Mouse (Mus musculus) stomach, embryonic 15.5 days (tissue): Measurements from ENCODE around the gene Btnl4. TPM values are rescaled to one million over a fixed set of nuclear protein-coding genes. Genes with fewer than 3 reads are reported as not detected.
"Not testable (repeated sequence)": the region's sequence is repeated elsewhere in the genome, so short reads cannot be mapped to it uniquely, and the experiment has no call there.

Experiments
- ATAC-seq: fragments of 200-750 bp; cut with Nextera tagmentation; 2 replicates; pipeline ENCODE4 v1.8.0; 2017; ENCODE audit warnings: low read depth, moderate number of reproducible peaks, moderate TSS enrichment; ENCODE audit not compliant: insufficient read depth, low FRiP score
- H3K27ac ChIP-seq: fragments of 300-500 bp; sonication (generic); 2 replicates; pipeline ENCODE4 v1.5.1; 2015; ENCODE audit warnings: mild to moderate bottlenecking, inconsistent platforms
- H3K27me3 ChIP-seq: fragments of 300-500 bp; sonication (generic); replicated peaks from 2 replicates; pipeline ENCODE4 v1.6.1; 2015; ENCODE audit warnings: inconsistent platforms
- H3K36me3 ChIP-seq: fragments of 300-500 bp; sonication (generic); 2 replicates; pipeline ENCODE4 v1.6.1; 2015; ENCODE audit warnings: inconsistent platforms
- H3K4me1 ChIP-seq: fragments of 300-500 bp; sonication (generic); 2 replicates; pipeline ENCODE4 v1.6.1; 2015; ENCODE audit warnings: inconsistent platforms
- H3K4me2 ChIP-seq: fragments of 300-500 bp; sonication (generic); 2 replicates; pipeline ENCODE4 v1.6.1; 2015; ENCODE audit warnings: mild to moderate bottlenecking, inconsistent platforms
- H3K4me3 ChIP-seq: fragments of 300-500 bp; sonication (generic); replicated peaks from 2 replicates; pipeline ENCODE4 v1.5.1; 2015; ENCODE audit warnings: inconsistent platforms
- H3K9ac ChIP-seq: fragments of 300-500 bp; sonication (generic); 2 replicates; pipeline ENCODE4 v1.6.1; 2015; ENCODE audit warnings: inconsistent platforms
- H3K9me3 ChIP-seq: fragments of 300-500 bp; sonication (generic); 2 replicates; pipeline ENCODE4 v1.6.1; 2016; ENCODE audit warnings: inconsistent platforms
- WGBS: fragments of 180-500 bp; shearing (Covaris S2); methylation state at CpG from one replicate; pipeline ENCODE4 v1.1.7; 2015; 5-methylcytosine and 5-hydroxymethylcytosine counted together
- polyA plus RNA-seq: library from polyadenylated mRNA; unstranded; fragments of >200 nt; fragmentation: Nextera tagmentation; extraction: Ambion mirVana; gene quantifications from 2 replicates; pipeline ENCODE4 v1.2.1, GENCODE M21; 2015

Gene Btnl4
- polyA plus RNA-seq, 1 experiment from 2014 or later, result 2.6 TPM

DNA sequence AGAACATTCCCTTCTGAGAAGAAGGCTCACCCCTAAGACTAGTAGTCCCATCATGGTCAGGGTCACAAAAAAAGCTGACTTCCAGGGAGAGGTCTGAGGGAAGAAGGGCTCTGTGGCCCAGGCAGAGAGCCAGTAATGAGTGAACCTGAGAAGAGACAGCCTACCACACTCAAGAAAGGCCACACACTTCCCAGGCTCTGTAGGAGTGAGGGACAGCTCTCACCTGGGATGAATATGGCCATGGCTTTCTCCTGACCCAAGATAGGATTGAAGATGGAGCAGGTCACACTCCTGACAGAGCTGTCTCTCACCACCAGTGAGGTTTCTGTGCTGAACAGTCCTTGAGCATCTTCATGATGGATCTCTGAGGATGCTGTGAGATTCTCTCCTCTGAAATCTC lies 15.7 kb upstream of the Btnl4 start:
- Histone ChIP-seq H3K4me2 (no peak overlapping the region), H3K27ac (no peak overlapping the region), H3K36me3 (no peaks in the 10 kb centered on the region), H3K9me3 (no peaks in the 10 kb centered on the region), H3K27me3 (no peaks in the 10 kb centered on the region), H3K9ac (no peak overlapping the region), H3K4me3 (no peak overlapping the region), H3K4me1 (no peaks in the 10 kb centered on the region)
- ATAC-seq, result no peak

- no peaks in the 10 kb centered on the region for H3K36me3 ChIP-seq
- peak; percentile 63 for ATAC-seq
- no peak overlapping the region for H3K9ac ChIP-seq
- H3K27me3 ChIP-seq, result no peaks in the 10 kb centered on the region
- H3K4me2 ChIP-seq, result no peak overlapping the region
- no peak overlapping the region for H3K27ac ChIP-seq
- WGBS, result 70% methylated on average over 1 of the region's 2 CpGs
- no peak overlapping the region for H3K4me3 ChIP-seq
- no peaks in the 10 kb centered on the region for H3K4me1 ChIP-seq
- no peaks in the 10 kb centered on the region for H3K9me3 ChIP-seq
Measured at GRCm38 (mm10) chr17:34476427-34476826, 691 bp downstream of the Btnl4 start.

GRCm38 (mm10) chr17:34475060-34475459 lies 2.1 kb downstream of the Btnl4 start:
- H3K9me3 ChIP-seq, result no peaks in the 10 kb centered on the region
- no peak overlapping the region for H3K4me2 ChIP-seq
- ATAC-seq, result no peak
- no peak overlapping the region for H3K9ac ChIP-seq
- H3K27ac ChIP-seq, result no peak overlapping the region
- 72% methylated on average over 3 of the region's 3 CpGs for WGBS
- H3K4me1 ChIP-seq, result no peaks in the 10 kb centered on the region
- no peak overlapping the region for H3K4me3 ChIP-seq
- H3K27me3 ChIP-seq, result no peaks in the 10 kb centered on the region
- H3K36me3 ChIP-seq, result no peaks in the 10 kb centered on the region

- no peaks in the 10 kb centered on the region for H3K4me1 ChIP-seq
- H3K4me2 ChIP-seq, result no peak overlapping the region
- H3K9me3 ChIP-seq, result no peaks in the 10 kb centered on the region
- ATAC-seq, result no peak
- WGBS, result 79% methylated on average over 2 of the region's 2 CpGs
- no peak overlapping the region for H3K4me3 ChIP-seq
- no peaks in the 10 kb centered on the region for H3K36me3 ChIP-seq
- H3K27ac ChIP-seq, result no peak overlapping the region
- H3K9ac ChIP-seq, result no peak overlapping the region
- H3K27me3 ChIP-seq, result no peaks in the 10 kb centered on the region
Measured at GRCm38 (mm10) chr17:34470491-34470890, 6.6 kb downstream of the Btnl4 start.

DNA sequence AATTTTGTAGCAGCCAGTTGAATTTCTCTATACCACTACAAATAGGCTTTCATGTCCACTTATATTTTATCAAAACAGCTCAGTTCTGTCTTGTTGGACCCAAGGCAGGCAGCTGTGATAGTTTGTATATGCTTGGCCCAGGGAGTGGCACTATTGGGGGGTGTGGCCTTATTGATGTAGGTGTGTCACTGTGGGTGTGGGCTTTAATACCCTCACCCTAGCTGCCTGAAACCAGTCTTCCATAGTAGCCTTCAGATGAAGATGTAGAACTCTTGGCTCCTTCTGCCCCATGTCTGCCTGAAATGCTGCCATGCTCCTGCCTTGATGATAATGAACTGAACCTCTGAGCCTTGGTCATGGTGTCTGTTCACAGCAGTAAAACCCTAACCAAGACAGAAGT lies 11.2 kb downstream of the Btnl4 start:
- H3K9ac ChIP-seq, H3K27ac ChIP-seq, H3K27me3 ChIP-seq, H3K4me2 ChIP-seq, H3K4me3 ChIP-seq, H3K36me3 ChIP-seq, H3K9me3 ChIP-seq, H3K4me1 ChIP-seq, ATAC-seq: not testable (repeated sequence)

- ATAC-seq, result no peak
- Histone ChIP-seq H3K36me3 (no peaks in the 10 kb centered on the region), H3K27me3 (no peaks in the 10 kb centered on the region), H3K4me1 (peaks cover 10% of the 10 kb centered on the region; the same call in 1 of the 2 replicates), H3K4me3 (no peak overlapping the region), H3K9me3 (no peaks in the 10 kb centered on the region), H3K4me2 (no peak overlapping the region), H3K9ac (no peak overlapping the region), H3K27ac (no peak overlapping the region)
- WGBS, result 82% methylated on average over 3 of the region's 3 CpGs
Measured at GRCm38 (mm10) chr17:34459255-34459654, 17.9 kb downstream of the Btnl4 start.

GRCm38 (mm10) chr17:34457668-34458067 lies 19.4 kb downstream of the Btnl4 start:
- Histone ChIP-seq H3K4me3 (no peak overlapping the region), H3K4me2 (no peak overlapping the region), H3K27me3 (no peaks in the 10 kb centered on the region), H3K9ac (no peak overlapping the region), H3K27ac (0 out of 2 replicates have a peak overlapping the region, but pooled peaks have one; percentile 51), H3K4me1 (peaks cover 10% of the 10 kb centered on the region; the same call in 1 of the 2 replicates), H3K36me3 (no peaks in the 10 kb centered on the region), H3K9me3 (no peaks in the 10 kb centered on the region)
- 57% methylated on average over 4 of the region's 4 CpGs for WGBS
- ATAC-seq, result no peak

DNA sequence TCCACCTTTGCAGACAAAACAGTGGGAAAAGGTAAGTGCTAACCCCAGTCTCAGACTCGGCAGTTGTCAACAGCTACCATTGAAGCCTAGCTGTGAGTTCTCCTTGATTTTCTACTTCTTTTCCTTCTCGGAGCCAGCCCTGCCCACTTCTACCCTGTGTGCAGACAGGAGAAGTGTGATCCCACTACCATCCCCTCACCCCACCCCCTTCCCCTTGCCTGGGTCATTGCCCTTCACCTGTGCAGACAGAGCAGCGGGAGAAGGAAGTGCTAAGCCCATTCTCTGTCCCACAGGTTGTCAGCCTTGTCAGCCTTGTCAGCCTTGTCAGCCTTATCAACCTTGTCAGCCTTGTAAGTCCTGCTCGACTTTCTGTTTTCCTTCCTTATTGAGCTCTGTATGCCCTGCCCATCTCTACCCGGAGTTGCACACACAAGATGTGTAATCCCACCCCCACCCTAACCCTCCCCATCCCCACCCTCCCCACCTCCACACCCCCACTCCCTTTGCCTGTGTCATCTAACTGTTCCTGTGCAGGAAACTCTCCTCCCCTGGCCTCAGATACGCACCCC lies 28.6 kb downstream of the Btnl4 start:
- no peak overlapping the region for H3K4me3 ChIP-seq
- H3K4me2 ChIP-seq, result peak overlapping the region; percentile 25; the same call in 1 of the 2 replicates
- no peaks in the 10 kb centered on the region for H3K36me3 ChIP-seq
- ATAC-seq, result peak; percentile 86
- H3K4me1 ChIP-seq, result no peaks in the 10 kb centered on the region
- H3K27me3 ChIP-seq, result no peaks in the 10 kb centered on the region
- H3K27ac ChIP-seq, result peak overlapping the region; percentile 57
- no peak overlapping the region for H3K9ac ChIP-seq
- no peaks in the 10 kb centered on the region for H3K9me3 ChIP-seq
- WGBS, result 32% methylated on average over 6 of the region's 6 CpGs

DNA sequence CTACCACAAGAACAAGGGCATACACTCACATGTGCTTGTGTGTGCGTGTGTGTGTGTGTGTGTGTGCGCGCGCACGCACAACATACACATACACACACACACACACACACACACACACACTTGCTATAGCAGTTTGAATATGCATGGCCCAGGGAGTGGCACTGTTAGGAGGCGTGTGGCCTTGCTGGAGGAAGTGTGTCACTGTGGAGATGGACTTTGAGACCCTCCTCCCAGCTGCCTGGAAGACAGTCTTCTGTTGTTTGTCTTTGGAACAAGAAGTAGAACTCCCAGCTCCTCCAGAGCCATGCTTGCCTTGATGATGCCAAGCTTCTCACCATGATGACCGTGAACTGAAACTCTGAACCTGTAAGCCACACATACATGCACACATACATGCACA lies 35.1 kb downstream of the Btnl4 start:
- no peaks in the 10 kb centered on the region for H3K36me3 ChIP-seq
- H3K27ac ChIP-seq, result no peak overlapping the region
- H3K9me3 ChIP-seq, result no peaks in the 10 kb centered on the region
- 84% methylated on average over 7 of the region's 7 CpGs for whole genome bisulfite sequencing
- no peak overlapping the region for H3K4me3 ChIP-seq
- H3K27me3 ChIP-seq, result no peaks in the 10 kb centered on the region
- no peaks in the 10 kb centered on the region for H3K4me1 ChIP-seq
- H3K9ac ChIP-seq, result no peak overlapping the region
- no peak overlapping the region for H3K4me2 ChIP-seq
- no peak for ATAC-seq

DNA sequence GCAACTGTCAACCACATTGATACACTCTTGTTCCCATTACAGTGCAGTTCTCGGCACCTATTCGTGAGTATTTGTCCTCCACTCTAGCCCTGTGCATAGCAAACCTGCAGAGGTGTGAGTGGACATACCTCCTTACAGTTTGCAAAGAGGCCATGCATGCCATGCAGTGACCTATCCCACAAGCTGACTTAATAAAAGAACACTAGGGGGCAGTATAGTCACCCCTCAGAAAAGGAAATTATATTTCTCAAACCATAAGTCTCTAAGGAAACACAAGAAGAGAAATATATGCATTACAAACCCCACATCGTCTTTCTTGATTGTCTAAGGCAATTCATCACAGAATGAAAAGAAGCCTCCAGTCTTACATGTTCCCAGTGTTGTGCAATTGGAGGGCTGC lies 37.3 kb downstream of the Btnl4 start:
- Histone ChIP-seq H3K4me1 (no peaks in the 10 kb centered on the region), H3K27me3 (no peaks in the 10 kb centered on the region), H3K4me2 (no peak overlapping the region), H3K4me3 (no peak overlapping the region), H3K27ac (no peak overlapping the region), H3K9me3 (no peaks in the 10 kb centered on the region), H3K9ac (no peak overlapping the region), H3K36me3 (no peaks in the 10 kb centered on the region)
- ATAC-seq, result no peak
- 37% methylated on average over 3 of the region's 3 CpGs for WGBS

- no peak overlapping the region for H3K4me2 ChIP-seq
- WGBS, result 24% methylated on average over 1 of the region's 1 CpGs
Measured at GRCm38 (mm10) chr17:34438588-34438987, 38.5 kb downstream of the Btnl4 start.

GRCm38 (mm10) chr17:34437606-34438005 lies 39.5 kb downstream of the Btnl4 start:
- Histone ChIP-seq H3K4me1 (no peaks in the 10 kb centered on the region), H3K36me3 (no peaks in the 10 kb centered on the region), H3K9me3 (no peaks in the 10 kb centered on the region), H3K4me2 (no peak overlapping the region), H3K27me3 (no peaks in the 10 kb centered on the region), H3K27ac (no peak overlapping the region), H3K4me3 (no peak overlapping the region), H3K9ac (no peak overlapping the region)
- WGBS, result 47% methylated on average over 7 of the region's 7 CpGs
- no peak for ATAC-seq

More at GRCm38 (mm10) chr17:34438588-34438987, 38.5 kb downstream of the Btnl4 start:
- H3K9me3 ChIP-seq, result no peaks in the 10 kb centered on the region
- no peak for ATAC-seq
- no peaks in the 10 kb centered on the region for H3K27me3 ChIP-seq
- H3K4me1 ChIP-seq, result no peaks in the 10 kb centered on the region
- no peak overlapping the region for H3K4me3 ChIP-seq
- H3K36me3 ChIP-seq, result no peaks in the 10 kb centered on the region
- H3K27ac ChIP-seq, result no peak overlapping the region
- H3K9ac ChIP-seq, result no peak overlapping the region

DNA sequence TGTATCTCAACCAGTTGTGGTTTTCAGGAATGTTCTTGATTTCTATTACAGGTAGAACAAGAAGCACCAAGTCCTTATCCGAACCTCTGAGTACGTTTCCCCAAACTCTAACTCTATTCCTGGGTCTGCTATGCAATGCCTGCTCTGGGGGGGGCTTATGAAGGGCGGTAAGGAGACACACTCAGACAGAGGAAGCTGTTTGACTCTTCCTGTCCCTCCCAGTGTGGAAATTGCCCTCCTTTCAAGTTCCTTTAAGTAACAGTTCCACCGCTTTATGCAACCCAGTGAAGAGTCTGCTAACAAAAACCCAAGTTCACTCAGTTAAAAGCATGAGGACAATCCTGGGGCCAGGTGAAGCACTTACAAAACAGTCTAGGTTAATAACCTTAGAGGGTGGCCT lies 40.0 kb downstream of the Btnl4 start:
- WGBS, result 53% methylated on average over 4 of the region's 4 CpGs
- Histone ChIP-seq H3K4me3 (no peak overlapping the region), H3K4me1 (no peaks in the 10 kb centered on the region), H3K4me2 (no peak overlapping the region), H3K9ac (no peak overlapping the region), H3K9me3 (no peaks in the 10 kb centered on the region), H3K27ac (no peak overlapping the region), H3K27me3 (no peaks in the 10 kb centered on the region), H3K36me3 (no peaks in the 10 kb centered on the region)
- no peak for ATAC-seq
